18 mouse cellular contexts compared by ENCODE assay signal in genomic region chr11:58812001-58812400, GRCm38 (mm10). TPM values are rescaled to one million over a fixed set of nuclear protein-coding genes. Genes with fewer than 3 reads are reported as not detected.
DNase-seq lines count a peak whose midpoint lies in the region; TF ChIP-seq lines count a peak whose summit lies in the region.
"Had no signal": no experiment of that assay in that cellular context is flagged by ENCODE, and none has a peak within 500 bp of the region (broad histone marks: within the 10 kb centered on the region; RNA-seq: fewer than 3 reads in every experiment).

No protein-coding gene starts in this region.

- H3K4me1 ChIP-seq in CH12.LX (ENCODE audit: control insufficient read depth in 1 of 2, insufficient read depth in 2 of 2) = no peaks in the 10 kb centered on the region
- H3K4me1 ChIP-seq: embryonic facial prominence, embryonic 12.5 days; forebrain, embryonic 15.5 days had no signal

- intact Hi-C loops in left cerebral cortex, adult 2 months (cut with DNase I) = no loop called here
- intact Hi-C loops in left cerebral cortex, postnatal 4 days (cut with DNase I) = no loop called here

- no peaks in the 10 kb centered on the region for H3K36me3 ChIP-seq in CH12.LX (replicated peaks in 1 of 2; ENCODE audit: control insufficient read depth in 1 of 2, insufficient read depth in 1 of 2, low read length in 1 of 2)
- H3K36me3 ChIP-seq: embryonic facial prominence, embryonic 12.5 days; forebrain, embryonic 15.5 days had no signal

- H3K79me2 ChIP-seq in CH12.LX (replicated peaks; ENCODE audit: control insufficient read depth, extremely low read depth, insufficient read depth, poor library complexity, severe bottlenecking) = no peaks in the 10 kb centered on the region

- no peak for TF ChIP-seq POLR2A in CH12.LX (IDR thresholded peaks at IDR 0.05; ENCODE audit: low read depth, low read length)
- no peak for TF ChIP-seq POLR2A in brain, embryonic 14.5 days (IDR thresholded peaks at IDR 0.05; ENCODE audit: borderline replicate concordance, extremely low read depth, insufficient read depth, insufficient read length, poor library complexity, severe bottlenecking)

- in situ Hi-C loops in CH12.LX (cut with MboI; ENCODE audit: low pct_ligation_motif_present, low pct_unique_long_range_greater_than_20kb, low sequenced_read_pairs) = no loop called here

- no peak for DNase-seq in left cerebral cortex, adult 2 months (ENCODE audit: extremely low spot score in 1 of 2, low spot score in 2 of 2)
- DNase-seq in left cerebral cortex, postnatal 4 days = no peak
- DNase-seq in A20 (ENCODE audit: low read depth, low spot score) (peak; percentile 37), CH12.LX (ENCODE audit: extremely low read depth) (peak; percentile 23)
- no peak for DNase-seq in brain, embryonic 14.5 days (ENCODE audit: low read depth)
- no peak for DNase-seq in urinary bladder, postnatal 25 days (ENCODE audit: low spot score)
- DNase-seq in ovary, postnatal 14 days (ENCODE audit: low spot score) = no peak
- DNase-seq: cerebellum, adult 9-10 months had no signal

- peaks cover 51% of the 10 kb centered on the region for H3K27me3 ChIP-seq in CH12.LX (replicated peaks)
- H3K27me3 ChIP-seq: embryonic facial prominence, embryonic 12.5 days; forebrain, embryonic 15.5 days had no signal

- no peak for TF ChIP-seq EP300 in CH12.LX (IDR thresholded peaks at IDR 0.05; ENCODE audit: low read length)

- no peak overlapping the region for H3K4me3 ChIP-seq in left cerebral cortex, adult 2 months
- no peak overlapping the region for H3K4me3 ChIP-seq in CH12.LX (replicated peaks in 1 of 3; ENCODE audit: low read depth in 2 of 3, low read length in 2 of 3, poor library complexity in 1 of 3)
- H3K4me3 ChIP-seq: embryonic facial prominence, embryonic 12.5 days; forebrain, embryonic 15.5 days; megakaryocyte, embryonic 14.5 days; myocyte had no signal

- H3K9ac ChIP-seq in CH12.LX (ENCODE audit: insufficient read depth, low read depth) = no peak overlapping the region
- H3K9ac ChIP-seq: embryonic facial prominence, embryonic 12.5 days; forebrain, embryonic 15.5 days had no signal

- no peak overlapping the region for H3K4me2 ChIP-seq in CH12.LX (ENCODE audit: insufficient read depth, low read depth, poor library complexity, severe bottlenecking)
- H3K4me2 ChIP-seq: embryonic facial prominence, embryonic 12.5 days; forebrain, embryonic 15.5 days had no signal

- H3K9me3 ChIP-seq in CH12.LX (replicated peaks; ENCODE audit: low read length) = peaks cover 5% of the 10 kb centered on the region
- H3K9me3 ChIP-seq: embryonic facial prominence, embryonic 12.5 days; forebrain, embryonic 15.5 days had no signal

- peak; percentile 24 for TF ChIP-seq CTCF in left cerebral cortex, adult 2 months (IDR thresholded peaks at IDR 0.05)
- TF ChIP-seq CTCF in CH12.LX (conservative IDR thresholded peaks at IDR 0.05 in 1 of 2, IDR thresholded peaks at IDR 0.05 in 1 of 2; ENCODE audit: low read depth in 2 of 2, low read length in 2 of 2) = peak; percentile 51 to 69; a peak in 3 of 4 replicates
- peak; percentile 39; the same call in 1 of the 2 replicates for TF ChIP-seq CTCF in brain, embryonic 14.5 days (IDR thresholded peaks at IDR 0.05; ENCODE audit: borderline replicate concordance, extremely low read depth, insufficient read depth, insufficient read length)

- H3K27ac ChIP-seq in left cerebral cortex, adult 2 months = no peak overlapping the region
- no peak overlapping the region for H3K27ac ChIP-seq in CH12.LX (ENCODE audit: insufficient read depth, low read depth)
- H3K27ac ChIP-seq: embryonic facial prominence, embryonic 12.5 days; forebrain, embryonic 15.5 days had no signal

- dilution Hi-C loops in CH12.LX (cut with MboI; ENCODE audit: extremely low pct_ligation_motif_present, extremely low pct_unique_long_range_greater_than_20kb, low sequenced_read_pairs) = no loop called here

- TF ChIP-seq RAD21 in CH12.LX (IDR thresholded peaks at IDR 0.05; ENCODE audit: low read depth, low read length) = peak; percentile 62

TF ChIP-seq in CH12.LX, 34 proteins besides CTCF, POLR2A, EP300 and RAD21:
- TF ChIP-seq SMC3 (IDR thresholded peaks at IDR 0.05; ENCODE audit: low read depth, low read length) (peak; percentile 62), SIN3A (IDR thresholded peaks at IDR 0.05; ENCODE audit: low read length) (no peak)

RNA-seq across cellular contexts. Expression of gene Olfr313, which starts 2.8 kb away (rescaled TPM):
- not detected for total RNA-seq in left cerebral cortex, adult 2 months (2021)
- not detected for total RNA-seq in left cerebral cortex, postnatal 4 days (2021)
- total RNA-seq in CH12.LX (2012; rRNA removed) (0.04 and 0.13 TPM in 2 replicates), CH12.LX (2014; rRNA removed) (not detected in 2 replicates)
- polyA plus RNA-seq in CH12.LX (2012; ENCODE audit: insufficient read length, low read depth) = 0.09 and 0.10 TPM in 2 replicates
- not detected in 2 replicates for polyA plus RNA-seq in brain, embryonic 14.5 days (2012; rRNA removed)
- total RNA-seq: heart, postnatal 25 days had no signal
- polyA plus RNA-seq: embryonic facial prominence, embryonic 12.5 days; forebrain, embryonic 15.5 days; gonadal fat pad, adult 2 months; intestine, embryonic 14.5 days; large intestine, adult 2 months; liver, embryonic 16.5 days; myocyte had no signal

RNA-seq across cellular contexts. Expression of gene Fam183b, which starts 10.2 kb away (rescaled TPM):
- total RNA-seq in left cerebral cortex, adult 2 months (2021) = 1 to 10 TPM; 1.4 to 3.5 TPM
- total RNA-seq in left cerebral cortex, postnatal 4 days (2021) = 1 to 10 TPM; 1.6 to 1.8 TPM
- total RNA-seq in CH12.LX (2012; rRNA removed) (0.67 and 0.72 TPM in 2 replicates), CH12.LX (2014; rRNA removed) (not detected in 2 replicates)
- polyA plus RNA-seq in CH12.LX (2012; ENCODE audit: insufficient read length, low read depth) = not detected in 2 replicates
- 1.1 and 2.4 TPM in 2 replicates for polyA plus RNA-seq in brain, embryonic 14.5 days (2012; rRNA removed)
- total RNA-seq: heart, postnatal 25 days had no signal
- polyA plus RNA-seq: myocyte had no signal

RNA-seq across cellular contexts. Expression of gene Olfr312, which starts 17.0 kb away (rescaled TPM):
- total RNA-seq in left cerebral cortex, adult 2 months (2021) = under 1 TPM in 1 of 2 experiments, not detected in 1; 0.09 TPM
- not detected for total RNA-seq in left cerebral cortex, postnatal 4 days (2021)
- total RNA-seq in CH12.LX (2012; rRNA removed) (not detected in 2 replicates), CH12.LX (2014; rRNA removed) (not detected in 2 replicates)
- polyA plus RNA-seq in CH12.LX (2012; ENCODE audit: insufficient read length, low read depth) = not detected in 2 replicates
- polyA plus RNA-seq in brain, embryonic 14.5 days (2012; rRNA removed) = not detected in 2 replicates
- total RNA-seq: heart, postnatal 25 days had no signal
- polyA plus RNA-seq: embryonic facial prominence, embryonic 12.5 days; forebrain, embryonic 15.5 days; gonadal fat pad, adult 2 months; intestine, embryonic 14.5 days; large intestine, adult 2 months; liver, embryonic 16.5 days; myocyte; urinary bladder, adult 2 months had no signal

RNA-seq across cellular contexts. Expression of gene Olfr311, which starts 27.1 kb away (rescaled TPM):
- under 1 TPM in 1 of 2 experiments, not detected in 1; 0.26 TPM for total RNA-seq in left cerebral cortex, adult 2 months (2021)
- not detected for total RNA-seq in left cerebral cortex, postnatal 4 days (2021)
- not detected in 2 replicates for total RNA-seq in CH12.LX (2012; rRNA removed)
- not detected in 2 replicates for total RNA-seq in CH12.LX (2014; rRNA removed)
- not detected in 2 replicates for polyA plus RNA-seq in CH12.LX (2012; ENCODE audit: insufficient read length, low read depth)
- polyA plus RNA-seq in brain, embryonic 14.5 days (2012; rRNA removed) = 0.06 TPM in 1 of 2 replicates, not detected in the other
- total RNA-seq: heart, postnatal 25 days had no signal
- polyA plus RNA-seq: embryonic facial prominence, embryonic 12.5 days; forebrain, embryonic 15.5 days; gonadal fat pad, adult 2 months; intestine, embryonic 14.5 days; large intestine, adult 2 months; liver, embryonic 16.5 days; myocyte; urinary bladder, adult 2 months had no signal

RNA-seq across cellular contexts. Expression of gene Olfr314, which starts 29.2 kb away (rescaled TPM):
- total RNA-seq in left cerebral cortex, adult 2 months (2021) = not detected
- not detected for total RNA-seq in left cerebral cortex, postnatal 4 days (2021)
- total RNA-seq in CH12.LX (2012; rRNA removed) (not detected in 2 replicates), CH12.LX (2014; rRNA removed) (not detected in 2 replicates)
- polyA plus RNA-seq in CH12.LX (2012; ENCODE audit: insufficient read length, low read depth) = not detected in 2 replicates
- polyA plus RNA-seq in brain, embryonic 14.5 days (2012; rRNA removed) = not detected in 2 replicates
- total RNA-seq: heart, postnatal 25 days had no signal
- polyA plus RNA-seq: embryonic facial prominence, embryonic 12.5 days; forebrain, embryonic 15.5 days; gonadal fat pad, adult 2 months; intestine, embryonic 14.5 days; large intestine, adult 2 months; liver, embryonic 16.5 days; myocyte; urinary bladder, adult 2 months had no signal

Comparison
In these comparisons a context has a peak if more than half of its experiments do, and no peak if none do; other contexts are left out.
1. DNase-seq: peak in A20 (single experiment) and CH12.LX (single experiment); none in left cerebral cortex, adult 2 months (0 of 2), left cerebral cortex, postnatal 4 days (single experiment), brain, embryonic 14.5 days (single experiment), urinary bladder, postnatal 25 days (single experiment) and ovary, postnatal 14 days (single experiment).
2. Peak in every context shown above with its lines, with median percentiles within 50 percentile points of each other: CTCF ChIP-seq.